Mouse (Mus musculus) cerebellum, adult 2 months (tissue): ENCODE measurements around the gene Alkbh6.

Source experiments
- CTCF ChIP-seq: fragments of 200-500 bp; IDR thresholded peaks from 2 replicates; pipeline ENCODE4 v1.5.1; 2011; ENCODE audit warnings: low read depth, mild to moderate bottlenecking, control low read depth, low read length, moderate library complexity, borderline replicate concordance; ENCODE audit not compliant: insufficient read depth
- POLR2A ChIP-seq: fragments of 200-500 bp; IDR thresholded peaks from 2 replicates; pipeline ENCODE4 v1.6.1; 2011; ENCODE audit warnings: low read length, control low read depth, borderline replicate concordance; ENCODE audit not compliant: insufficient read depth

GRCm38 (mm10) chr7:30331887-30332286 is 23.4 kb downstream of the Alkbh6 start:
- TF ChIP-seq CTCF (peak; percentile 92), POLR2A (peak; percentile 90; the same call in 1 of the 2 replicates)
